In genomic region chr7:100734201-100734600, GRCm38 (mm10) we compare ENCODE assay signal across 18 mouse cellular contexts. TPM values are rescaled to one million over a fixed set of nuclear protein-coding genes. Genes with fewer than 3 reads are reported as not detected.
DNase-seq lines count a peak whose midpoint lies in the region; ATAC-seq and TF ChIP-seq lines count a peak whose summit lies in the region.
"Had no signal": no experiment of that assay in that cellular context is flagged by ENCODE, and none has a peak within 500 bp of the region (broad histone marks: within the 10 kb centered on the region; RNA-seq: fewer than 3 reads in every experiment).

No protein-coding gene starts in this region.

- peak; percentile 12 for DNase-seq in midbrain, postnatal 0 days (ENCODE audit: low spot score)
- DNase-seq in midbrain, embryonic 14.5 days, result no peak
- DNase-seq in Muller cell, postnatal 12 days (ENCODE audit: inconsistent ontology term), result peak; percentile 75
- DNase-seq in kidney, postnatal 4 days, result no peak
- no peak for DNase-seq in left cerebral cortex, postnatal 25 days (ENCODE audit: low spot score in 2 of 2)
- DNase-seq in liver, embryonic 11.5 days (ENCODE audit: low spot score), result no peak
- DNase-seq: adrenal gland, postnatal 36 days; kidney, adult 18-20 months; left cerebral cortex, postnatal 4 days; liver, postnatal 0 days had no signal

- no peak overlapping the region for H3K4me3 ChIP-seq in midbrain, postnatal 0 days (ENCODE audit: low read depth, low read length)
- no peak overlapping the region for H3K4me3 ChIP-seq in midbrain, embryonic 14.5 days (replicated peaks; ENCODE audit: low read depth, low read length)
- no peak overlapping the region for H3K4me3 ChIP-seq in forebrain, embryonic 15.5 days
- H3K4me3 ChIP-seq in liver, embryonic 11.5 days (ENCODE audit: low read depth, low read length), result no peak overlapping the region
- H3K4me3 ChIP-seq: embryonic facial prominence, embryonic 12.5 days; hindbrain, embryonic 10.5 days; left cerebral cortex, adult 2 months had no signal

- 36% methylated on average over 6 of the region's 6 CpGs for WGBS in midbrain, postnatal 0 days
- 48% methylated on average over 6 of the region's 6 CpGs for WGBS in midbrain, embryonic 14.5 days
- 14% methylated on average over 6 of the region's 6 CpGs for WGBS in forebrain, embryonic 15.5 days
- WGBS in liver, embryonic 11.5 days, result 45% methylated on average over 6 of the region's 6 CpGs

- no peaks in the 10 kb centered on the region for H3K9me3 ChIP-seq in midbrain, postnatal 0 days (ENCODE audit: low read length)
- H3K9me3 ChIP-seq in midbrain, embryonic 14.5 days (ENCODE audit: control insufficient read depth, low read length), result no peaks in the 10 kb centered on the region
- no peaks in the 10 kb centered on the region for H3K9me3 ChIP-seq in forebrain, embryonic 15.5 days
- H3K9me3 ChIP-seq in liver, embryonic 11.5 days (ENCODE audit: control insufficient read depth, low read length), result no peaks in the 10 kb centered on the region
- H3K9me3 ChIP-seq: embryonic facial prominence, embryonic 12.5 days; heart, embryonic 10.5 days; hindbrain, embryonic 10.5 days had no signal

- no peak for TF ChIP-seq CTCF in midbrain, postnatal 0 days (IDR thresholded peaks at IDR 0.05)

- intact Hi-C loops in left cerebral cortex, postnatal 25 days (cut with DNase I), result no loop called here

- no peaks in the 10 kb centered on the region for H3K36me3 ChIP-seq in midbrain, postnatal 0 days (ENCODE audit: insufficient read depth, low read length)
- no peaks in the 10 kb centered on the region for H3K36me3 ChIP-seq in midbrain, embryonic 14.5 days (ENCODE audit: control insufficient read depth, insufficient read depth, low read length)
- H3K36me3 ChIP-seq in forebrain, embryonic 15.5 days, result no peaks in the 10 kb centered on the region
- no peaks in the 10 kb centered on the region for H3K36me3 ChIP-seq in liver, embryonic 11.5 days (ENCODE audit: control insufficient read depth, insufficient read depth, low read length)
- H3K36me3 ChIP-seq: embryonic facial prominence, embryonic 12.5 days; hindbrain, embryonic 10.5 days had no signal

- no peak overlapping the region for H3K4me2 ChIP-seq in midbrain, postnatal 0 days (ENCODE audit: low read depth, low read length, poor library complexity, severe bottlenecking)
- no peak overlapping the region for H3K4me2 ChIP-seq in midbrain, embryonic 14.5 days (ENCODE audit: low read length)
- no peak overlapping the region for H3K4me2 ChIP-seq in forebrain, embryonic 15.5 days (replicated peaks)
- H3K4me2 ChIP-seq in liver, embryonic 11.5 days, result no peak overlapping the region
- H3K4me2 ChIP-seq: embryonic facial prominence, embryonic 12.5 days had no signal

- no peaks in the 10 kb centered on the region for H3K27me3 ChIP-seq in midbrain, postnatal 0 days (ENCODE audit: insufficient read depth, low read length)
- H3K27me3 ChIP-seq in midbrain, embryonic 14.5 days (ENCODE audit: control insufficient read depth, insufficient read depth, low read length), result no peaks in the 10 kb centered on the region
- H3K27me3 ChIP-seq in forebrain, embryonic 15.5 days, result no peaks in the 10 kb centered on the region
- H3K27me3 ChIP-seq in liver, embryonic 11.5 days (replicated peaks; ENCODE audit: control insufficient read depth, insufficient read depth, low read length), result no peaks in the 10 kb centered on the region
- H3K27me3 ChIP-seq: embryonic facial prominence, embryonic 12.5 days had no signal

- no peaks in the 10 kb centered on the region for H3K4me1 ChIP-seq in midbrain, postnatal 0 days (ENCODE audit: insufficient read depth, low read length)
- H3K4me1 ChIP-seq in midbrain, embryonic 14.5 days (ENCODE audit: control insufficient read depth, insufficient read depth, low read length), result no peaks in the 10 kb centered on the region
- peaks cover 35% of the 10 kb centered on the region for H3K4me1 ChIP-seq in forebrain, embryonic 15.5 days
- H3K4me1 ChIP-seq in liver, embryonic 11.5 days (replicated peaks; ENCODE audit: control insufficient read depth, insufficient read depth, low read length), result peaks cover 10% of the 10 kb centered on the region

- H3K9ac ChIP-seq in midbrain, postnatal 0 days (replicated peaks; ENCODE audit: low read length, poor library complexity, severe bottlenecking), result no peak overlapping the region
- no peak overlapping the region for H3K9ac ChIP-seq in midbrain, embryonic 14.5 days (replicated peaks; ENCODE audit: low read length)
- no peak overlapping the region for H3K9ac ChIP-seq in forebrain, embryonic 15.5 days (replicated peaks)
- H3K9ac ChIP-seq in liver, embryonic 11.5 days (ENCODE audit: low read depth, low read length), result no peak overlapping the region
- H3K9ac ChIP-seq: embryonic facial prominence, embryonic 12.5 days; liver, postnatal 0 days had no signal

- H3K27ac ChIP-seq in midbrain, postnatal 0 days (ENCODE audit: low read depth, low read length), result no peak overlapping the region
- no peak overlapping the region for H3K27ac ChIP-seq in midbrain, embryonic 14.5 days (replicated peaks; ENCODE audit: low read depth, low read length)
- H3K27ac ChIP-seq in forebrain, embryonic 15.5 days (replicated peaks), result peak overlapping the region; percentile 69
- no peak overlapping the region for H3K27ac ChIP-seq in liver, embryonic 11.5 days (ENCODE audit: low read depth, low read length)
- H3K27ac ChIP-seq: embryonic facial prominence, embryonic 12.5 days; hindbrain, embryonic 10.5 days; left cerebral cortex, adult 2 months; macrophage; stomach, postnatal 0 days had no signal

- no peak for ATAC-seq in midbrain, postnatal 0 days (ENCODE audit: low FRiP score)
- ATAC-seq in midbrain, embryonic 14.5 days (ENCODE audit: low FRiP score, low TSS enrichment), result no peak
- ATAC-seq in forebrain, embryonic 15.5 days (replicated peaks), result peak; percentile 78
- no peak for ATAC-seq in liver, embryonic 11.5 days (replicated peaks; ENCODE audit: low FRiP score)
- ATAC-seq: liver, postnatal 0 days; midbrain, embryonic 16.5 days had no signal

RNA-seq across cellular contexts. Expression of gene Fam168a, which starts 27.8 kb away (rescaled TPM):
- total RNA-seq in midbrain, postnatal 0 days (2014; rRNA removed), result 150 and 163 TPM in 2 replicates
- polyA plus RNA-seq in midbrain, postnatal 0 days (2015; fragmentation: Nextera tagmentation; extraction: Ambion mirVana), result 105 and 106 TPM in 2 replicates
- polyA plus RNA-seq in midbrain, embryonic 14.5 days (2014; fragmentation: Nextera tagmentation; extraction: Ambion mirVana), result 113 and 128 TPM in 2 replicates
- polyA plus RNA-seq in forebrain, embryonic 15.5 days (2015; fragmentation: Nextera tagmentation; extraction: Ambion mirVana), result 115 and 116 TPM in 2 replicates
- total RNA-seq in left cerebral cortex, postnatal 25 days (2021), result 100 to 1,000 TPM; 229 to 230 TPM
- 16.2 and 18.8 TPM in 2 replicates for polyA plus RNA-seq in liver, embryonic 11.5 days (2014; fragmentation: Nextera tagmentation; extraction: Ambion mirVana)

Comparison
In these comparisons a context has a peak if more than half of its experiments do, and no peak if none do; other contexts are left out.
1. DNase-seq: peak in midbrain, postnatal 0 days (single experiment) and Muller cell, postnatal 12 days (single experiment); none in midbrain, embryonic 14.5 days (single experiment), kidney, postnatal 4 days (0 of 2), left cerebral cortex, postnatal 25 days (0 of 2) and liver, embryonic 11.5 days (single experiment).